Mouse (Mus musculus) hindbrain, embryonic 16.5 days (tissue): ENCODE data around the gene Prdx1. TPM values are rescaled to one million over a fixed set of nuclear protein-coding genes. Genes with fewer than 3 reads are reported as not detected.

Experiments used
- ATAC-seq: fragments of 200-750 bp; cut with Nextera tagmentation; 2 replicates; pipeline ENCODE4 v1.8.0; 2017; ENCODE audit warnings: moderate TSS enrichment, moderate library complexity
- H3K27ac ChIP-seq: fragments of 300-500 bp; sonication (generic); 2 replicates; pipeline ENCODE4 v1.5.1; 2014; ENCODE audit warnings: low read depth, mild to moderate bottlenecking, control low read depth, low read length, moderate library complexity
- H3K27me3 ChIP-seq: fragments of 300-500 bp; sonication (generic); replicated peaks from 2 replicates; pipeline ENCODE4 v1.6.1; 2014; ENCODE audit warnings: low read length; ENCODE audit not compliant: control insufficient read depth, insufficient read depth
- H3K36me3 ChIP-seq: fragments of 300-500 bp; sonication (generic); 2 replicates; pipeline ENCODE4 v1.6.1; 2014; ENCODE audit warnings: mild to moderate bottlenecking, low read length, moderate library complexity, mixed read lengths; ENCODE audit not compliant: control insufficient read depth, insufficient read depth
- H3K4me1 ChIP-seq: fragments of 300-500 bp; sonication (generic); 2 replicates; pipeline ENCODE4 v1.6.1; 2014; ENCODE audit warnings: low read depth, low read length; ENCODE audit not compliant: control insufficient read depth, insufficient read depth
- H3K4me2 ChIP-seq: fragments of 300-500 bp; sonication (generic); 2 replicates; pipeline ENCODE4 v1.6.1; 2014; ENCODE audit warnings: mild to moderate bottlenecking, low read length, control low read depth, moderate library complexity
- H3K4me3 ChIP-seq: fragments of 300-500 bp; sonication (generic); 2 replicates; pipeline ENCODE4 v1.5.1; 2014; ENCODE audit warnings: mild to moderate bottlenecking, low read length, control low read depth, moderate library complexity
- H3K9ac ChIP-seq: fragments of 300-500 bp; sonication (generic); 2 replicates; pipeline ENCODE4 v1.6.1; 2014; ENCODE audit warnings: low read depth, mild to moderate bottlenecking, control low read depth, low read length, moderate library complexity
- H3K9me3 ChIP-seq: fragments of 300-500 bp; sonication (generic); 2 replicates; pipeline ENCODE4 v1.6.1; 2014; ENCODE audit warnings: mild to moderate bottlenecking, low read length, moderate library complexity; ENCODE audit not compliant: control insufficient read depth
- WGBS: fragments of 180-500 bp; shearing (Covaris S2); extraction: QIAGEN DNeasy Blood & Tissue Kit; methylation state at CpG from one replicate; pipeline ENCODE4 v1.1.7; 2014; 5-methylcytosine and 5-hydroxymethylcytosine counted together
- polyA plus RNA-seq: library from polyadenylated mRNA; unstranded; fragments of >200 nt; fragmentation: Nextera tagmentation; extraction: Ambion mirVana; gene quantifications from 2 replicates; pipeline ENCODE4 v1.2.1, GENCODE M21; 2015

Prdx1 gene
- polyA plus RNA-seq, result 466 and 468 TPM in 2 replicates

GRCm38 (mm10) chr4:116685402-116686061, at the start of gene Prdx1:
TSS of gene Prdx1 (plus strand) at chr4:116685544.
- Histone ChIP-seq H3K4me2 (peak within 1 kb of the TSS; percentile 83), H3K4me1 (peaks cover 11% of the 10 kb centered on the region), H3K9me3 (no peaks in the 10 kb centered on the region), H3K36me3 (peaks cover 4% of the 10 kb centered on the region; the same call in 1 of the 2 replicates), H3K9ac (peak within 1 kb of the TSS; percentile 68), H3K27ac (peak within 1 kb of the TSS; percentile 78), H3K4me3 (peak within 1 kb of the TSS; percentile 66), H3K27me3 (no peaks in the 10 kb centered on the region)
- under 1% methylated on average over 53 of the region's 56 CpGs for WGBS
- ATAC-seq, result peak; percentile 96

GRCm38 (mm10) chr4:116638821-116639220, 46.5 kb upstream of the Prdx1 start:
- H3K36me3 ChIP-seq, result peaks cover 46% of the 10 kb centered on the region
- H3K27me3 ChIP-seq, result no peaks in the 10 kb centered on the region
- no peak overlapping the region for H3K9ac ChIP-seq
- ATAC-seq, result 0 out of 2 replicates have a peak, but pooled peaks have one; percentile 37
- H3K4me1 ChIP-seq, result no peaks in the 10 kb centered on the region
- no peak overlapping the region for H3K27ac ChIP-seq
- WGBS, result 98% methylated on average over 6 of the region's 6 CpGs
- H3K4me3 ChIP-seq, result no peak overlapping the region
- no peaks in the 10 kb centered on the region for H3K9me3 ChIP-seq
- no peak overlapping the region for H3K4me2 ChIP-seq

- peaks cover 38% of the 10 kb centered on the region for H3K36me3 ChIP-seq
- no peak overlapping the region for H3K4me2 ChIP-seq
- H3K9me3 ChIP-seq, result no peaks in the 10 kb centered on the region
- no peak for ATAC-seq
- H3K9ac ChIP-seq, result no peak overlapping the region
- H3K27ac ChIP-seq, result no peak overlapping the region
- H3K4me1 ChIP-seq, result peaks cover under 1% of the 10 kb centered on the region
- H3K27me3 ChIP-seq, result no peaks in the 10 kb centered on the region
- no peak overlapping the region for H3K4me3 ChIP-seq
- 100% methylated on average over 1 of the region's 1 CpGs for WGBS
Measured at GRCm38 (mm10) chr4:116642071-116642470, 43.3 kb upstream of the Prdx1 start.

- no peak overlapping the region for H3K27ac ChIP-seq
- H3K9me3 ChIP-seq, result no peaks in the 10 kb centered on the region
- no peaks in the 10 kb centered on the region for H3K27me3 ChIP-seq
- no peak overlapping the region for H3K4me2 ChIP-seq
- no peak overlapping the region for H3K4me3 ChIP-seq
- no peak overlapping the region for H3K9ac ChIP-seq
- peaks cover 12% of the 10 kb centered on the region for H3K4me1 ChIP-seq
- 61% methylated on average over 6 of the region's 6 CpGs for WGBS
- peak; percentile 34; the same call in 1 of the 2 replicates for ATAC-seq
- peaks cover 25% of the 10 kb centered on the region for H3K36me3 ChIP-seq
Measured at GRCm38 (mm10) chr4:116644326-116644725, 41.0 kb upstream of the Prdx1 start.

- Histone ChIP-seq H3K9ac (no peak overlapping the region), H3K4me3 (no peak overlapping the region), H3K27ac (no peak overlapping the region), H3K27me3 (no peaks in the 10 kb centered on the region), H3K9me3 (no peaks in the 10 kb centered on the region), H3K36me3 (peaks cover 17% of the 10 kb centered on the region), H3K4me1 (peaks cover 23% of the 10 kb centered on the region), H3K4me2 (no peak overlapping the region)
- no peak for ATAC-seq
- WGBS, result 88% methylated on average over 7 of the region's 7 CpGs
Measured at GRCm38 (mm10) chr4:116645624-116646023, 39.7 kb upstream of the Prdx1 start.

GRCm38 (mm10) chr4:116649411-116649810, 35.9 kb upstream of the Prdx1 start:
- Histone ChIP-seq H3K4me3 (no peak overlapping the region), H3K4me1 (peaks cover 23% of the 10 kb centered on the region), H3K27ac (no peak overlapping the region), H3K4me2 (peak overlapping the region; percentile 88), H3K36me3 (0 out of 2 replicates have a peak, but pooled peaks cover 2% of the 10 kb centered on the region), H3K27me3 (no peaks in the 10 kb centered on the region), H3K9me3 (no peaks in the 10 kb centered on the region), H3K9ac (no peak overlapping the region)
- 99% methylated on average over 2 of the region's 2 CpGs for WGBS
- ATAC-seq, result no peak

GRCm38 (mm10) chr4:116650365-116650764, 35.0 kb upstream of the Prdx1 start:
- Histone ChIP-seq H3K9ac (peak overlapping the region; percentile 87), H3K36me3 (no peaks in the 10 kb centered on the region), H3K27me3 (no peaks in the 10 kb centered on the region), H3K4me1 (peaks cover 23% of the 10 kb centered on the region), H3K4me2 (peak overlapping the region; percentile 88), H3K9me3 (no peaks in the 10 kb centered on the region), H3K27ac (peak overlapping the region; percentile 86), H3K4me3 (peak overlapping the region; percentile 78)
- 39% methylated on average over 5 of the region's 5 CpGs for WGBS
- ATAC-seq, result no peak

- WGBS, result 0% methylated on average over 39 of the region's 39 CpGs
- ATAC-seq, result peak; percentile 100
- peak within 1 kb of the TSS; percentile 88 for H3K4me2 ChIP-seq
Measured at GRCm38 (mm10) chr4:116650924-116651796, 34.2 kb upstream of the Prdx1 start, which contains the start of gene Akr1a1. TSS of gene Akr1a1 (minus strand) at chr4:116651680.

GRCm38 (mm10) chr4:116651797-116652135, 33.6 kb upstream of the Prdx1 start:
- Histone ChIP-seq H3K27me3 (no peaks in the 10 kb centered on the region; the same call in 1 of the 2 replicates), H3K4me2 (peak overlapping the region; percentile 54), H3K9me3 (no peaks in the 10 kb centered on the region), H3K4me1 (peaks cover 23% of the 10 kb centered on the region), H3K4me3 (peak overlapping the region; percentile 78), H3K36me3 (no peaks in the 10 kb centered on the region), H3K27ac (no peak overlapping the region), H3K9ac (peak overlapping the region; percentile 44)
- peak; percentile 28; the same call in 1 of the 2 replicates for ATAC-seq
- WGBS, result 12% methylated on average over 6 of the region's 6 CpGs

More at GRCm38 (mm10) chr4:116650924-116651796, 34.2 kb upstream of the Prdx1 start, which contains the start of gene Akr1a1:
- Histone ChIP-seq H3K9ac (peak within 1 kb of the TSS; percentile 87), H3K27ac (peak within 1 kb of the TSS; percentile 86), H3K4me1 (peaks cover 23% of the 10 kb centered on the region), H3K27me3 (no peaks in the 10 kb centered on the region; the same call in 1 of the 2 replicates), H3K36me3 (no peaks in the 10 kb centered on the region), H3K9me3 (no peaks in the 10 kb centered on the region), H3K4me3 (peak within 1 kb of the TSS; percentile 78)
